Mouse (Mus musculus) thymus, postnatal 0 days (tissue): ENCODE results near the gene Fcgbp. TPM values are rescaled to one million over a fixed set of nuclear protein-coding genes. Genes with fewer than 3 reads are reported as not detected.
"Not testable (repeated sequence)": the region's sequence is repeated elsewhere in the genome, so short reads cannot be mapped to it uniquely, and the experiment has no call there.

Experiments used
- DNase-seq: peaks from one replicate; pipeline ENCODE4 v3.0.0-alpha.2; 2015; ENCODE audit warnings: low spot score
- polyA plus RNA-seq: library from polyadenylated mRNA; unstranded; fragments of >200 nt; fragmentation: Nextera tagmentation; extraction: Ambion mirVana; gene quantifications from 2 replicates; pipeline ENCODE4 v1.2.1, GENCODE M21; 2015

The Fcgbp gene
- polyA plus RNA-seq, 1 experiment from 2014 or later: 11.8 TPM

GRCm38 (mm10) chr7:28148263-28148662 is 77.2 kb downstream of the Fcgbp start:
- DNase-seq: peak; percentile 75

GRCm38 (mm10) chr7:28149841-28150240 is 78.8 kb downstream of the Fcgbp start:
- no peak for DNase-seq

- peak; percentile 77 for DNase-seq
Measured at GRCm38 (mm10) chr7:28151584-28152221, 80.7 kb downstream of the Fcgbp start.

- not testable (repeated sequence) for DNase-seq
Measured at GRCm38 (mm10) chr7:28153595-28153994, 82.6 kb downstream of the Fcgbp start.

GRCm38 (mm10) chr7:28159292-28159691 is 88.3 kb downstream of the Fcgbp start:
- no peak for DNase-seq

- DNase-seq: no peak
Measured at GRCm38 (mm10) chr7:28159893-28160292, 88.9 kb downstream of the Fcgbp start.

GRCm38 (mm10) chr7:28161163-28161749 is 90.2 kb downstream of the Fcgbp start:
- DNase-seq: no peak

GRCm38 (mm10) chr7:28165406-28165805 is 94.4 kb downstream of the Fcgbp start:
- no peak for DNase-seq

- peak; percentile 80 for DNase-seq
Measured at GRCm38 (mm10) chr7:28168320-28169115, 97.5 kb downstream of the Fcgbp start.

- DNase-seq: peak; percentile 95
Measured at GRCm38 (mm10) chr7:28169489-28170422, 98.7 kb downstream of the Fcgbp start, which contains the start of gene Fbl. Gene Fbl (plus strand): TSS chr7:28169710.

Other genes starting within 250 kb of the Fcgbp start
- 4.3 and 4.7 TPM in 2 replicates for gene Zfp59, start 232.6 kb upstream of the Fcgbp start, polyA plus RNA-seq
- 4.1 and 4.7 TPM in 2 replicates for gene Zfp607a, start 213.7 kb upstream of the Fcgbp start, polyA plus RNA-seq
- 3.3 and 3.7 TPM in 2 replicates for gene Zfp974, start 141.8 kb upstream of the Fcgbp start, polyA plus RNA-seq
- gene Zfp780b, start 92.1 kb upstream of the Fcgbp start, polyA plus RNA-seq: 11.9 and 15.3 TPM in 2 replicates
- 3.4 and 3.9 TPM in 2 replicates for gene Zfp850, start 57.1 kb upstream of the Fcgbp start, polyA plus RNA-seq
- 384 and 400 TPM in 2 replicates for gene Psmc4, start 21.1 kb upstream of the Fcgbp start, polyA plus RNA-seq
- 0.22 and 0.40 TPM in 2 replicates for gene 9530053A07Rik, start 58.2 kb downstream of the Fcgbp start, polyA plus RNA-seq
- gene Fbl, start 98.5 kb downstream of the Fcgbp start, polyA plus RNA-seq: 147 and 150 TPM in 2 replicates
- gene Dyrk1b, start 108.2 kb downstream of the Fcgbp start, polyA plus RNA-seq: 11.5 and 12.4 TPM in 2 replicates
- 3.6 TPM in 2 replicates for gene Eid2, start 196.6 kb downstream of the Fcgbp start, polyA plus RNA-seq
- gene Eid2b, start 206.5 kb downstream of the Fcgbp start, polyA plus RNA-seq: 7.5 and 8.5 TPM in 2 replicates
- gene Selenov, start 219.9 kb downstream of the Fcgbp start, polyA plus RNA-seq: not detected in 2 replicates
- gene Dll3, start 231.0 kb downstream of the Fcgbp start, polyA plus RNA-seq: 0.33 and 0.51 TPM in 2 replicates
- 116 and 125 TPM in 2 replicates for gene Timm50, start 240.8 kb downstream of the Fcgbp start, polyA plus RNA-seq